Mouse (Mus musculus): Measurements from ENCODE around the gene Mypn. TPM values are rescaled to one million over a fixed set of nuclear protein-coding genes. Genes with fewer than 3 reads are reported as not detected.

Gene Mypn
- polyA plus RNA-seq, 1 experiment, result 1.9 TPM

- Histone ChIP-seq H3K4me1 (ENCODE audit: control insufficient read depth, insufficient read depth, low read length) (peaks cover 25% of the 10 kb centered on the region), H3K27ac (ENCODE audit: insufficient read depth, low read length) (no peak overlapping the region), H3K27me3 (ENCODE audit: control insufficient read depth, insufficient read depth, low read length) (no peaks in the 10 kb centered on the region), H3K4me3 (replicated peaks; ENCODE audit: insufficient read depth, low read depth, low read length) (peak overlapping the region; percentile 5)
- 78% methylated on average over 8 of the region's 8 CpGs for WGBS
- DNase-seq, result no peak
- no peak for TF ChIP-seq POLR2A (IDR thresholded peaks at IDR 0.05; ENCODE audit: borderline replicate concordance, insufficient read depth, low read length)
- no peak for TF ChIP-seq CTCF (IDR thresholded peaks at IDR 0.05; ENCODE audit: borderline replicate concordance, insufficient read depth, low read depth, low read length)
These were observed 114.5 kb downstream of the Mypn start for GRCm38 (mm10) chr10:63089103-63089757.

- Histone ChIP-seq H3K27me3 (ENCODE audit: control insufficient read depth, insufficient read depth, low read length) (no peaks in the 10 kb centered on the region), H3K4me1 (ENCODE audit: control insufficient read depth, insufficient read depth, low read length) (peaks cover 13% of the 10 kb centered on the region), H3K4me3 (replicated peaks; ENCODE audit: insufficient read depth, low read depth, low read length) (no peak overlapping the region), H3K27ac (ENCODE audit: insufficient read depth, low read length) (no peak overlapping the region)
- TF ChIP-seq POLR2A (IDR thresholded peaks at IDR 0.05; ENCODE audit: borderline replicate concordance, insufficient read depth, low read length), result no peak
- WGBS, result 90% methylated on average over 10 of the region's 10 CpGs
- DNase-seq, result no peak
These were observed 117.4 kb downstream of the Mypn start for GRCm38 (mm10) chr10:63086304-63086703.

- 3% methylated on average over 5 of the region's 5 CpGs for WGBS
- TF ChIP-seq CTCF (IDR thresholded peaks at IDR 0.05; ENCODE audit: borderline replicate concordance, insufficient read depth, low read depth, low read length) (peak; percentile 94), POLR2A (IDR thresholded peaks at IDR 0.05; ENCODE audit: borderline replicate concordance, insufficient read depth, low read length) (no peak)
- Histone ChIP-seq H3K27me3 (ENCODE audit: control insufficient read depth, insufficient read depth, low read length) (no peaks in the 10 kb centered on the region), H3K27ac (ENCODE audit: insufficient read depth, low read length) (no peak overlapping the region), H3K4me1 (ENCODE audit: control insufficient read depth, insufficient read depth, low read length) (no peaks in the 10 kb centered on the region), H3K4me3 (replicated peaks; ENCODE audit: insufficient read depth, low read depth, low read length) (no peak overlapping the region)
- DNase-seq, result peak; percentile 86 to 90
These were observed 137.8 kb downstream of the Mypn start for GRCm38 (mm10) chr10:63065988-63066387.

Other genes with a start within 250 kb of the Mypn start
- 68.4 and 70.4 TPM in 2 replicates for gene Rufy2, start 223.7 kb downstream of the Mypn start, polyA plus RNA-seq (2012; rRNA removed)
- gene Hnrnph3, start 179.7 kb downstream of the Mypn start, polyA plus RNA-seq (2012; rRNA removed), result 97.0 and 97.6 TPM in 2 replicates
- gene Pbld2, start 179.6 kb downstream of the Mypn start, polyA plus RNA-seq (2012; rRNA removed), result 2.0 and 2.5 TPM in 2 replicates
- 0.32 and 0.47 TPM in 2 replicates for gene Pbld1, start 143.8 kb downstream of the Mypn start, polyA plus RNA-seq (2012; rRNA removed)
- 18.5 and 22.6 TPM in 2 replicates for gene Atoh7, start 104.3 kb downstream of the Mypn start, polyA plus RNA-seq (2012; rRNA removed)
- gene Herc4, start 39.9 kb upstream of the Mypn start, polyA plus RNA-seq (2012; rRNA removed), result 25.5 and 28.2 TPM in 2 replicates
- gene Sirt1, start 177.8 kb upstream of the Mypn start, polyA plus RNA-seq (2012; rRNA removed), result 15.3 and 17.2 TPM in 2 replicates
- gene Dnajc12, start 178.5 kb upstream of the Mypn start, polyA plus RNA-seq (2012; rRNA removed), result 32.1 and 34.2 TPM in 2 replicates
- not detected in 2 replicates for gene Gm7075, start 217.8 kb upstream of the Mypn start, polyA plus RNA-seq (2012; rRNA removed)
- gene Ctnna3, start 226.1 kb upstream of the Mypn start, polyA plus RNA-seq (2012; rRNA removed), result 3.0 and 3.7 TPM in 2 replicates

Data from cerebellum, adult 2 months (tissue).